Mouse (Mus musculus) olfactory bulb, adult 2 months (tissue): ENCODE data around the gene Gm5447.

Experiments used
- CTCF ChIP-seq: fragments of 200-500 bp; IDR thresholded peaks from 2 replicates; pipeline ENCODE4 v1.5.1; 2012; ENCODE audit warnings: low read depth, mild to moderate bottlenecking, low read length, moderate library complexity; ENCODE audit not compliant: insufficient read depth
- POLR2A ChIP-seq: fragments of 200-500 bp; IDR thresholded peaks from 2 replicates; pipeline ENCODE4 v1.6.1; 2012; ENCODE audit warnings: mild to moderate bottlenecking, low read depth, low read length, moderate library complexity; ENCODE audit not compliant: insufficient read depth

DNA sequence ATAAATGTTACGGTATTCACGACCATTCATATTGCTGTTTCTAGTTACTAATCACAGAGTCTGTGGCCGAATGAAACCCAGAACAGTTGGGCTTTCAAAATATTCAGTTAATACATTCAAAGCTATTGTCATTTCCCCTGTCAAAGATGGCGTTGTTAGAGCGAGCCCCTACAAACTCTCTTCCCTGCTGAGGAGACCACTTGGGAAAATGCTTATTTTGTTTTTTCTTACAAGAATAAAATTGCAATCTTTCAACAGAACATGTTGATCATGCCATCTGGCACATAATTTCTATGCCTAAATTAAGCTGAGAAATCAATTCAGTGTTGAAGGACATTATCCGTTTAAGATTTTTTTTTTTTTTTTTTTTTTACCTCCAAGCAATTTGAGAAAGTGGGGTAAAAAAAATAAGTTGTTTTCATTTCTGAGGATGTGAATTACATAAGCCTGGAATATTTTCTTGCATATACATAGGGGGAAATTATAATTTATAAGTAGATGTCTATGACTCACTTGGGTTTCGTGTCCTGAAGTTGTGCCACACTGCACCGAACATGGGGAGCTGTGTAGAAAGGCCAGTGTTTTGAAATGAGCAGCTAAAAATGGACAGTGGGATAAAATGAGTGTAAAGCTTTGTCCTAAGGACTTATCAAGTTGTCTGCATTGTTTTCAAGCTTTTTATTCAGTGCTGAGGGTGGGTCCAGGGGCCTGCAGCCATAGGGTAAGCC, 23.7 kb downstream of the Gm5447 start:
- TF ChIP-seq CTCF (no peak), POLR2A (no peak)
